Mouse (Mus musculus): ENCODE data around the gene Ccdc47.

Gene Ccdc47

DNA sequence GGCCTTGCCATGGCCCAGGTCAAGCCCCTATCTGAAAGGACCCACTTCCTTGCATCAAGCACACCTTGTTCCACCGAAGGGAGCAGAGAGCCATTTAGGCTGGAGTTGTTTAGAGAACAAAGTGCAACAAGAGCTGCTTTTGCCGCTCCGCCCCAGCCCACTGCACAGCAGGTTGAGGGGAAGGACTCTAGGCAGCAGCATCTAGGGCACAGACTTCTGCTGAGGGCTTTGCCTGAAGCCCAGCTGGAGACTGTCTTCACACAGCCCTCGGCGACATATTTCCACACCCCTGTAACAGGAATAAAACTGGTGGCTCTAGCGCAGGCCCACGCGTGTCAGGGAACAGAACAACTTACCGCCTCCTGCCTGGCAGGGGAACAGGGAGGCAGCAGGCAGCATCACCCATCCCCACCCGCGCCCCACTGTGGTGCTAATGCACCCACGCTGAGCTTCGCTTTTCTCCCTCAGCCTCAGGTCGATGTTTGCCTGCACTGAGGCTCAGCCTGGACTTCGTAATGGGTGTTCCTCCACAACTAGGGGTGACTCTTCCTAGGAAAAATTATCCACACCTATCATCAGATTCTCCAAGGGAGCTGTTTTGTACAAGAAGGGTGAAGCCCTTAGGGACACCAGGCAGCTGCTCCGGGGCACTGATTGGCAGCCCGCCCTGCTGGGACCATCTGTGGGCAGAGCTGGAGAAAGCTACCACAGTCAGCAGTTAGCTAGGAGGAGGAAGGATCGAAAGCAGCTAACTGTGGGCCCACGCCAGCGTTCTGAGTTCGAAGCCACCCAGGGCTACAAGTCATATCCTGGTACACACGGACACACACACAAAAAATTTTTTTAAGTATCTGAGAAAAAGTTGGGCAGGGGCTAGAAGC lies 55.1 kb downstream of the Ccdc47 start, which contains the start of the genes Gm10840 and Limd2:
Gene Gm10840 (plus strand): TSS at position 10 of the 881 bp plus-strand sequence.
Gene Limd2 (minus strand): TSS at position 20 of the 881 bp plus-strand sequence.
- in situ Hi-C loops (cut with MseI, MboI), result no loop called here

DNA sequence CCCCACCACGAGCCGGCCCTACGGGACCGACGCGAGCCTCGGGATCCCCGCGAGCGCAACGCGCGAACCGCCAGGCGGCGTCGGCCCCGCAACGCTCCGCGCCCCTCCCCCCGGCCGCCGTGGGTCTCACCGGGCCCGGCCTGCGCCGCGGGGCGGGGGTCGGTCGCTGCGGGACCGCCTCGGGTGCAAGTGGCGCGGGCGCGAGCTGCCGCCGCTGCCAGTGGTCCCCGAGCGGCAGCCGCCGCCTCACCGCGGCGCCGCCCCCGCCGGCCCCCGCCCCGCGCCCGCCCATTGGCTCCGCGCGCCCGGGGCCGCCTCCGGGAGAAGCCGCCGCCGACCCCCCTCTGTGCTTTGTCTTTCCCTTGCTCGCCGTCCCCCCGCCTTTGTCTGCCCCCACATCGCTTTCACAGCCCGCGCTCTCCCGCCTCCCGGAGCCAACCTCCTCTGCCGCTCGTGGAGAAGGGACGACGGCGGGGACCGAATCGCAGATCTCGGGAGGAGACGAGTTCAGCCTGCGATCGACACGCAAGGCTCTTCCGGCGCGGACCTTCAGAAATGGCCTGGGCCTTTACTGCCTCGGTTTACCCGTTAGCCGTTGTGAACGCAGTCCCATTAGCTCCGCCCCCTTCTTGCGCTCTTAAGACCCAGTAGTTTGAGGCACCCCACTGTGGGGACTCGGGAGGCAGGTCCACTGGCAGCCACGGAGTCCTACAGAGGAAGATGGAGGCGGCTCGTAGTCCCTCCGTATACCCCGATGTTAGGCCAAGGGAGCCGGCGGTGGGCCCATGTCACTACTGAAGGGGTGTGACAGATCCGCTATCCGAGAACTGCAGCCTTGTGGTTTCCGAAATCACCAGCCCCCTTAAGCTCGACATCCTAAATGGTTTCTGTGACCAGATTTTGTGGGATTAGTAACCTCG lies 56.0 kb downstream of the Ccdc47 start:
- in situ Hi-C loops (cut with MseI, MboI), result no loop called here

DNA sequence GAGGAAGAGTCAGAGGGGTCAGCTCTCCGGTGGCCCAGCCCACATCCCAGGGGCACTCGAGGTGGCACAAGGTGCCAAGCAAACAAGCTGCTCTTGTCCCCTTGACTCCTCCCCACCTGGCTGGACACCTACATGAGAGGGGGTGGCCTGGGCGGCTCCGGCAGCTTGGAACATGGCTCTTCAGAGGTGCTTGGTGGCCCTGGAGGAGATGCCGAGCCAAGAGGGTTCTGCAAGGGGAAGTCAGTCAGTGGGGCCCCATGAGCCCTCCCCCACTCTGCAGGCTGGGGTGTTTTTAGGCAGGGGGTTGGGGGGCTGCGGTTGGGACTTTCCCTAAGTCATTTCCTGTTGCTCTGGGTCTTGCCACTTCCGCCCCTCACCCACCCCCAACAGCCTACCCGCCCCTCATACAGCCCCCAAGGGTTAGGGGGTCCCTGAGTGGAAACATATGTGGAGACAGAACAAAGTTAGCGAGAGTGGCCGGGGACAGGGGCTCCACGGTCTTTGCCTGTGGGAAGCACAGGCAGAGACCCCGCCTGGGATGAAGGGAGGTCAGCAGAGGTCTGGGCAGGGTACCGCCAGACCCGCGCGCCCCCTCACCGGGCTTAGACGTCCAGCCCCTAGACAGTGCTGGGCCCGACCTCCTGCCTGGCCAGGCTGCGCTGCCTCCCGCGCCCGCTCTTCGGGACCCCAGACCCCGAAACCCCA lies 56.8 kb downstream of the Ccdc47 start:
- in situ Hi-C loops (cut with MseI, MboI), result no loop called here

DNA sequence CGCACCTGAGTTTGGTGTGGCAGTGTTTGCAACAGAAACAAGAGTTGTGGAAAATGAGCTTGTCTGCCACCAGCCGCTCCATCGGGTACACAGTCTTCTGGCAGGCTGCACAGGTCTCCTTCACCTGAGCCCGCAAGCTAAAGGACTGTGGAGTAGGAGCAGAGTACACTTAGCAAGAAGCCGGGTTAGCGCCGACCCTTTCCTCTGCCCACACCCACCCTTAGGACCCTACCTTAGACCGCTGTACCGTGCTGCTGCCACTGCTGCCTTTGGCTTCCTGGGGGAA lies 57.3 kb downstream of the Ccdc47 start:
- in situ Hi-C loops (cut with MseI, MboI), result no loop called here

DNA sequence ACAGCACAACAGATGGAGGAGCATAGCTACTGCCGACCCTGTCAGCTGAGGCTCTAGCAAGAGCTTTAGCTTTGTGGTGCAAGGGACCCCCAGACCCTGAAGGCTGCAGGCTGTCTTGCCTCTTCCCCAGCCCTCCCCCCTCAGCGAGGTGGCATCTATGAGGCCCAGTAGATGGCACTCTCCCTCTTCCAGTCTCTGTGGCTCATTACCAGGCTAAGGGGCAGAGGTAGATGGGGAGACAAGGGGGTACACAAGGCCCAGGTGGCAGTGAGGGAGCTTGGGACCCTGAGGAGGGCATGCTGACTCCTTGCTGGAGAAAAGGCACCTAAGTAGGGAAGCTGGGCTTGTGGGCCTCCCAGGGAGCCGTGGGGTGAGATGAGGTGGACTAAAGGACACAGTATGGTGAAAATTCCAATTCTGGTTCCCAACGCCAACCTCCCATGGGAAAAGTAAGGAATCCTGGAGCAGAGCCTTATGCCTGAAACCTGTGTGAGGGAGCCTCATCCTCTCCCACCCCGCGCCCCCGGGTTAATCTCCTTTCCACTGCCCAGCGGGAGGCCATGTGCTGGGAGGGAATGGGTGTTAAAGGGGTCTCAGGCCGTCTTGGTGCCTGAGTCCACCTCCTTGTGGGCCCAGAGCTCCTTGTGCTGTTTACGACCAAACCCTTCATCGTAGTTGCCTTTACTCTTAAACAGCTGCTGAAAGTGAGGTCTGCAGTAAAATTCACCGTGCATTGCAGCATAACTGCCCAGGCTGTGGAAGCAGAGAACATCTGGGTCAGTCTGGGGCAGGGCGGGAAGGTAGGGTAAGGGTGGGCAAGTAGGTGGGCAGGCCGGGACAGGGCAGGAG lies 57.8 kb downstream of the Ccdc47 start:
- in situ Hi-C loops (cut with MseI, MboI), result no loop called here

DNA sequence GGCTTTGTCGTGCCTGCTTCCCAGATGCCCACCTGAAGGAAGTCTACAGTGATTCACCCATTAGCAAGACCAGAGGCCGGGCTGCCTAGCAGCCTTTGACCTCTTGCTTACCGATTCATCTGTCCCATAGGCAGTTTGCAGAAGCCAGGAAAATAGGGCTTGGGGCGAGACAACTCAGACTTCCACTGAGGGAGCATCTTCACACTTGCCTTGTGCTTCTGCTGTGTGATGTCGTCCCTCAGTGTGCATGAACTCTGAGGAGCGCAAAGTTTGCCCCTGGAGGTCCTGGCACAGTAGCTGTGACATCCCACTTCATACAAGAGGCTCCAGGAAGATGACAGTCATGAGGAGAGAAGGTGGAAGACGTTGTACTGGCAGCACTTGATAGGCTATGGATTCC lies 59.0 kb downstream of the Ccdc47 start:
- in situ Hi-C loops (cut with MseI, MboI), result no loop called here

DNA sequence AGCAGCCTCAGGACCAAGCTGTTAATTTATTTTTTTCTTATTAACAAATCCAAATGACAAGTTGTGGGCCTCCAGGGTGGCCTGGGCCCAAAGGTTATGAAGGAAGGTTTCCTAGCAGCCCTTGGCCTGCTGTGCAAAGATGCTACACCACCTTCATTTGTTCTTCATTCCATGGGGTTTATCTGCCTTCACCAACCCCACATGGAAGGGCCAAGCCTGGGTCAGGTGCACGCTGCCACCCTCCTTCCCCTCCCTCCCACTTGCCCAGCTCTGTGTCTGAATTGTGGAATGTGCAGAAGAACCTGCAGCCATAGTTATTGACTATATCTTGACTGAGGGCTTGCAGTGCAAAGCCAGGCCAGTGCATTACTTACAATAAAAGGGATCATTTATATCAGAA lies 59.9 kb downstream of the Ccdc47 start:
- in situ Hi-C loops (cut with MseI, MboI), result no loop called here

DNA sequence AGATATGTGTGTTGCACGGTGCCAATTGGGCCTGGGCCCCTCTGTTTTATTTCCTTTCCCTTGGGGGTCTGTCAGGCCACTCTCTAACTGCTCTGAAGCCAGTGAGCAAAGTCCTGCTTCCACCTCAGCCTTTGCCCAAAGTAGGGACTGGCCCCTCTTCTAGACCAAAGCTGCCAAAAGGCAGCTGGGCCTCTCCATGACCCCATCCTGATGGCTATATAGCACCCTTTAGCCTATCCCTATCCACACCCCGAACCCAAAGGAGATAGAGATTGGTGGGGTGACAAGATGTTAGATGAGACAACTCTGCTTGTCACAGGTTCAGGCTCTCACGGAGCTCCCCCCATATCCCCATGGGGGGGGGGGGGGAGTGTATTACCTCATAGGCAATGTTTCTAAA lies 60.4 kb downstream of the Ccdc47 start:
- in situ Hi-C loops (cut with MseI, MboI), result no loop called here

DNA sequence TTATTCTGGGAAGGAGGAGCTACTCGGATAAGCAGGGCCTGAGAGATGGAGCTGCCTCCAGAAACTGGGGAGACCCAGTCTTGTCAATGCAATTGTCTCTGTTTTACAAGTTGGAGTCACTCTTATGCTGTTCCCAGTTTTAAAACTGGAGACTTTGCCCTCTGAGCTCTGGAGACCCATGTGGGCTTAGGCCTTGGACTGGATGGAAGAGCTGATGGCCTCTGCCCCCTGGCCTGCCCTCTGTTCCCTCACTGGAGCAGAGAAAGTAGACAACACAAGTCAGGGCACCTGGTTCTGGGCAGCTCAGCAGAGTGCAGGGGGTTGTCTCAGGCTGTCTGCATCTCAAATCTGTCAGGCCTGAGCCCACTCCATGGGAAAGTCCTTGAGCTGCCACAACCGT lies 61.4 kb downstream of the Ccdc47 start:
- in situ Hi-C loops (cut with MseI, MboI), result no loop called here

DNA sequence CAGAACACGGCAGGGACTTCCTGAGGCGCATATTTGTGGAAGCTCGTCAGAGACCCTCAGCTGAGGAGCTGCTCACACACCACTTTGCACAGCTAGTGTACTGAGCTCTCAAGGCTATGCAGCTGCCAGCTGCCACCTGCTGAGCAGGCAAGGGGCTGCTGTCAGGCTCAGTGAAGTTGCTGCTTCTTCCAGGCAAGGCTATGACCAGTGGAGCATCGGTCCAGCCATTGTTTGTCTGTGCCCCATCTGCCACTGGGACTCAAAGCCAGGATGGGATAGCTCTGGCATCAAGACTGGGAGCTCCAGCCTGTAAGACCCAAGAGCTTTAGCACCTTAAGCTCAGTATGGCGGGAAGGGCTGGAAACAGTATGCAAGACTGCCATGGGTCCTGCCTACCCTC lies 62.1 kb downstream of the Ccdc47 start:
- in situ Hi-C loops (cut with MseI, MboI), result no loop called here

DNA sequence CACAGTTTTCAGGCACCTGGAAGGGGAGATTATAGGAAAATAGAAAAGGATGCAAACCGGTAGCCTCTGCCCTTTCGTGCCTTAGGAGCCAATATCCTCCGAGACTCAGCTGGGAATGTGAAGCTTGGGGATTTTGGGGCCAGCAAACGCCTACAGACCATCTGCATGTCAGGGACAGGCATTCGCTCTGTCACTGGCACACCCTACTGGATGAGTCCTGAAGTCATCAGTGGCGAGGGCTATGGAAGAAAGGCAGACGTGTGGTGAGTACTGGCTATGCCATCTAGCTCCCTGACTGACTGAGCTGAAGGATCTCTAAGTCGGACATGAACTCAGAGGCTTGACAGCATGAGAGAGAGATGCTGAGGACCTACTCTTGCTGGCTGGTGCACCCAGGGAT lies 64.0 kb downstream of the Ccdc47 start:
- in situ Hi-C loops (cut with MseI, MboI), result no loop called here

DNA sequence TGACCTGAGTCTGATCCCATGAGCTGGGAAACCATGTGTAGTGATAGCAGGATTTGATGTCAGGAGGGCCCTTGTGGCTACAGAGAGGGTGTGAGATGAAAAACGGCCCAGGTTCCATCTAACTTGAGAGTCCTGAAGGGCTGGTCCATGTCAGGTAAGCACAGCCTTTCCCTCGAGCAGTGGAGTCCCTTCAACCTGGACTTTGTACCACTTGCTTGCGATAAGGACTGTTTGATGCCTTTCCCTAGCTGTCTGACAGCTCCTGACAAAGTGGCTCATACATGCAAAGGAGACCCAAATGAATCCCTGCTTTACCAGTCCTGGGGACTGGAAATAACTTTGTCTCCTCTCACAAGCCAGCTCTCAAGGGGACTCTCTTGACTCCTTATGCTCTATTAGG lies 64.9 kb downstream of the Ccdc47 start:
- in situ Hi-C loops (cut with MseI, MboI), result no loop called here

Data from mouse trophoblast stem cell (cell line).